Mouse (Mus musculus): ENCODE measurements around the gene Oxnad1. TPM values are rescaled to one million over a fixed set of nuclear protein-coding genes. Genes with fewer than 3 reads are reported as not detected.

Gene Oxnad1
- 10 to 100 TPM; 15.8 to 20.9 TPM for total RNA-seq (2023)

GRCm38 (mm10) chr14:32084761-32085485, at the start of gene Oxnad1:
Oxnad1 (plus strand) TSS chr14:32085374.

GRCm38 (mm10) chr14:32085486-32086201, 470 bp downstream of the Oxnad1 start, which contains the start of gene Dph3:
Dph3 (minus strand) TSS chr14:32085729.

GRCm38 (mm10) chr14:32141723-32142122, 56.5 kb downstream of the Oxnad1 start, which contains the start of gene Msmb:
Msmb (plus strand) TSS chr14:32142023.

Other genes starting within 250 kb of the Oxnad1 start
- gene Galnt15, start 56.4 kb upstream of the Oxnad1 start, total RNA-seq (2023), result not detected
- gene Dph3, start 355 bp downstream of the Oxnad1 start, total RNA-seq (2023), result 10 to 100 TPM; 49.8 to 58.9 TPM
- gene Msmb, start 56.6 kb downstream of the Oxnad1 start, total RNA-seq (2023), result not detected
- 10 to 100 TPM; 74.3 to 83.8 TPM for gene Ncoa4, start 74.5 kb downstream of the Oxnad1 start, total RNA-seq (2023)
- gene Timm23, start 116.5 kb downstream of the Oxnad1 start, total RNA-seq (2023), result 100 to 1,000 TPM in 1 of 2 experiments, 10 to 100 TPM in 1; 89.8 to 120 TPM
- gene Parg, start 116.6 kb downstream of the Oxnad1 start, total RNA-seq (2023), result 10 to 100 TPM; 60.2 to 65.1 TPM
- under 1 TPM in 1 of 2 experiments, not detected in 1; 0.15 TPM for gene Ogdhl, start 236.6 kb downstream of the Oxnad1 start, total RNA-seq (2023)

All from T-cell, adult 66 days (primary cell).